Mouse (Mus musculus): ENCODE results near the gene Usp7.
A peak's percentile ranks its signal among the peaks of the same experiment; 100 is the strongest.
"Not testable (repeated sequence)": the region's sequence is repeated elsewhere in the genome, so short reads cannot be mapped to it uniquely, and the experiment has no call there.

The Usp7 gene

DNA sequence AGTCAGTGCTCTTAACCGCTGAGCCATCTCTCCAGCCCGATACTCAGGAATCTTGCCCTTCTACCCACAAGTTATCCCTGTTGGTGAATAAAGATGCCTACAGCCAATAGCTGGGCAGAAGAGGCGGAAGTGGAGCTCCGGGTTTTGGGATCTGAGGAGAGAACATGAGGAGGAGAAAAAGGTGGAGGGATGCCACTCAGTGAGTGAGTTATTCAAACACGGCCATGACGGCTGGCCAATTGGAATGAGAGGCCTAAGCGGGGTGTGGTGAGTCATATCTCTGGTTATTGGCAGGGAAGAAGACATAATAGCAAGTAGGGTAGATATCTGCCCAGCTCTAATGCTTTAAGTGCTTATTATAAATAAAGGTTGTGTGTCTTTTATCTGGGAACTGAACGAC lies 43.2 kb downstream of the Usp7 start:
- no peak for DNase-seq

GRCm38 (mm10) chr16:8748175-8748846 lies 43.8 kb downstream of the Usp7 start:
- no peak for DNase-seq

DNA sequence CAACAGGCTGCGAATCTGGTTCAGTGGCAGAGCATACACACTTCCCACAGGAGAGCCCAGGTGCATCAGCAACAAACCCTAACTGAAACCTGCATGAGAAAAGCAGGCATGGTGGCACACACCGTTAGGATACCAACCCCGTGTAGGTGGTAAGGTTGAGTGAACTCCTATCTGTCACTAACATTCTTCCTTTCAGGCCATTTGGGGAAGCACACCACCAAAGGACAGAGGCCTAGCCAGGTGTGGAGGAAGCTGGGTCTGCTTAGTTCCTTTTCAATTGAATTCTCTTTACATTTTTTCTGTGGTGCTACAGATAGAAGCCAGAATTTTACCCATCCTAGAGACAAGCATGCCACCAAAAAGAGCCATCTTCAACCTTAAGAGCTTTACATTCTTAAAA lies 44.3 kb downstream of the Usp7 start:
- DNase-seq = no peak

DNA sequence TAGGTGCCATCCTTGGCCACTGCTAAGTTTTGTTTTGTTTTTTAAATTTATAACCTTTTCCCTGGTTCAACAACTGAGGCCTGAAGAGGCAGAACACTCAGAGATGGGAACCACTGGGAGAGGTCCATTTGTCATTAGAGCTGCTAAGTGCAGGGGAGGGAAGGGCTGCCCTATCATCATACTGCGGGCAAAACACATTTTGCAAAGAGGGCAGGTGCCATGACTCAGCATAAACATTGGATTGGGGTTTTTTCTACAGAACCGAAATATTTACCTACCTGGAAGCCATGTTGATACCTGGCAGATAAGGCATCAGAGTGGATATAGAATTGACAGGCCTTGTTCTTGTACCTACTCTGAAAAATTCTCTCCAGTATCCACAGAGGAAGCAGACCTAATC lies 45.6 kb downstream of the Usp7 start:
- no peak for DNase-seq

DNA sequence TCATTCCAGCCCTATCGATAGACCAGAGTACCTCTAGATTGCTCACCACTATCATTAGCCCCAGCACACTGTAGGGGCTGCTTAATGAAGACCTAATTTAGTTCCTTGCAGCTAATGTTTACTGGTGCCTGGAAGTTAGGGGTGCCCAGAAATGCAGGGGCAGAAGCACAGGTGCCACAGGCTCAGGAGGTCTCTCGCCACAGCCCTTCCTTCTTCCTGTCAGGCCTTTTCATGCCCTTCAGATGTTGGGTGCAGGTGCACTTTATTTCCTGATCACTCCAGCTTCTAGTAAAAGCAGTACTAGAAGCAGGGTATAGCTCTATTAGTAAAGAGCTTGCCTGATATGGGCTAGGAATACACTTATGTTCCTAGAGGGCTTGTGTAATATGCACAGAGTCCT lies 46.4 kb downstream of the Usp7 start:
- no peak for DNase-seq

GRCm38 (mm10) chr16:8743989-8744388 lies 48.1 kb downstream of the Usp7 start:
- DNase-seq = no peak

- DNase-seq = no peak
Observed at GRCm38 (mm10) chr16:8741697-8742096, 50.4 kb downstream of the Usp7 start.

DNA sequence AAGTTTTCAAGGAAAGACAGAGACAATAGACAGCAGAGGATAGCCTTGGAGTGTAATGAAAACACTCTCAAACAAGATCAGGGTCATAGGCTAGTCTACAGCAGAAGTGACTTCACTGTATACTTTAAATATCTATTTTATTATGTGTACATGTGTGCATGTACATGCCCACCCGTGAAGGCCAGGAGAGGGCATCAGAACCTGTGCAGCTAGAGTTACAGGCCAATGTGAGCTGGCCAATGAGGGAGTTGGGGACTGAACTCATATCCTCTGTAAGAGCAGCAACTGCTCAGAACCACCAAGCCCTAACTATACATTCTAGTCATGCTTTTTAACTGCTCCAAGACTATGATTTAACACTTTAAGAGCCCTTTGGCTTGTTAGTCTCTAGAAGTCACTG lies 51.0 kb downstream of the Usp7 start:
- DNase-seq = no peak

GRCm38 (mm10) chr16:8738542-8739514 lies 53.3 kb downstream of the Usp7 start:
- peak; percentile 92 for DNase-seq

DNA sequence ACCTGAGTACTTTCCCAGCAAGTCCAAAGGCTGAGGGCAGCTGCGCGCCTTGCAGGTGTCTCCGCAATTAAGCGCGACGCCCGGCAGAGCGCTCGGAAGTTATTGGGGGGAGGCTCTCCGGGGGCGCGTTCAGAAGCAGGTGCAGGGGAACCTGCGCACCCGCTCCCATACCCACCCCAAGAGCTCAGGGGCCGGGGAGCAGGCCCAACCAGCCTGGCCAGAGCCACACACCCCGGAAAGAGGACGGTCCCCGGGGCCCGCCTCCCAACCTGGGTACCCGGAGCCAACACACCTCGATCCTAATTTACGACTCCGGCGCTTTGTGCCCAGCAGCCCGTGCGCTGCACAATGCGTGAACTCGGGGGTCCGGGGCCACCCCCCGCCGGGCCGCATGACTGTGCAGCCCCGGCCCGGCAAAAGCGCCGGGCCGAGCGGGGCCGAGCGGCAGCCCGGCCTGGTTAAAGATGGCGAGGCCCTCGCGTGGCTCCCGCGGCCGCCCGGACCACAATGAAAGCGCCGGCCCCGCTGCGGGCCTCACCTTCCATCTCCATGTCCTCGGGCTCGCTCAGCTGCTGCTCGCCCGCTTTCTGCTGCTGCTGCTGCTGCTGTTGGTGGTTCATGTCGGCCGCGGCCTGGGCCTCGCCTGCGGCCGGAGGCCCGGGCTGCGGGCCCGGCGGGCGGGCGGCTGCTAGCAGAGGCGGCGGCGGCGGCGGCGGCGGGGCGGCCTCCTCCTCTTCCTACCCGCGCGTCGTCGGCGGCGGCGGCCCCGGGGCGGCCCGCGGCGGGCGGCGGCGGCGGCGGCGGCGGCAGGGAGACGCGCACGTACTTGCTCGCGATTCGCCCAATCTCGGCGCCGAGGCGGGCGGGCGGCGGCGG lies 54.2 kb downstream of the Usp7 start:
- DNase-seq = peak; percentile 27

DNA sequence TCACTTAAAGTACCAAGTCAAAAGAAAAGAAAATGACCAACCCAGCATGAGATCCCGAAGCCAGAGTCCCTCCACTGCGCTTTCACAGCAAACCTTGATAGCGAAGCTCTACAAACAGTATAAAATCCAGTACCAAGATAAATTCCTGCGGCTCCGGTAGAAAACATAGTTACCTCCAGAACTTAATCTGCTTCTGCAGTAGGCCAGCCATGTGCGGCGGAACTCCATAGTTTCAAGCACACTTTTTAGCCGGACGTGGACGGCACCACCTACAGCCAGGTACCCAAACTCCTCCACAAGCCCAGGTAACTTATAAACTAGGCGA lies 54.8 kb downstream of the Usp7 start:
- DNase-seq = no peak

- no peak for DNase-seq
Observed at GRCm38 (mm10) chr16:8736757-8737156, 55.4 kb downstream of the Usp7 start.

DNA sequence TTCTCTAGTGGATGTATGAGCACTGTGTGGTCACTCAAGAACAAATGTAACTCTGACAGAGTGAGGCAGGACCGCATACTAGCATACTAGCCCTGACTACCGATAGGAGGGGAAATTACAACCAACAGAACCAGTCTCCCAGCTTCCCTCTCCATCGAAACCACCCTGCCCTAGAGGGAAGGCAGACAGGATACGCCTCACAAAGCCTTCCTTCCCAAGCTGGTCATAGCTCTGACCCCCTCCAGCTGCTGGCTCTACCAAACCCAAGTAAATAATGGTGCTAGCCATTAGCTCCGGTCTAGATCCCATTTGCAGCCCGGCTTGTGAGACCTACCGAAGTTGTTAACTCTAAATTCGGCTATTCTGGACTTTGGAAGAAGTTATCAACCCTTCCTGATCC lies 56.1 kb downstream of the Usp7 start:
- no peak for DNase-seq

- no peak for DNase-seq
Observed at GRCm38 (mm10) chr16:8734693-8735092, 57.4 kb downstream of the Usp7 start.

- DNase-seq = no peak
Observed at GRCm38 (mm10) chr16:8733624-8734023, 58.5 kb downstream of the Usp7 start.

DNA sequence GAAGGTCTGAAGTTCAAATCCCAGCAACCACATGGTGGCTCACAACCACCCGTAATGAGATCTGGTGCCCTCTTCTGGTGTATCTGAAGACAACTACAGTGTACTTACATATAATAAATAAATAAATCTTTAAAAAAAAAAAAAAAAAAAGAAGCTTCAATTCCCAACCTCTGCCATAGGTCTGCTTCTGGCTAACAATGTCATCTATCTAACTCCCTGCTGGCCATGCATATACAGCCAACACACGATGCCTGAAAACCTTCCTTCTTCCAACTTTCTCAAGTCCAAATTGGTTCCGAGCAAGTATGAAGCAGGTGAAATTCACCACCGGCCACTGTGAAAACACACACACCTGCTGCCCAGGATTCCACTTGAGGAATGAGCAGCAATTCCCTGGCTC lies 59.7 kb downstream of the Usp7 start:
- DNase-seq = not testable (repeated sequence)

DNA sequence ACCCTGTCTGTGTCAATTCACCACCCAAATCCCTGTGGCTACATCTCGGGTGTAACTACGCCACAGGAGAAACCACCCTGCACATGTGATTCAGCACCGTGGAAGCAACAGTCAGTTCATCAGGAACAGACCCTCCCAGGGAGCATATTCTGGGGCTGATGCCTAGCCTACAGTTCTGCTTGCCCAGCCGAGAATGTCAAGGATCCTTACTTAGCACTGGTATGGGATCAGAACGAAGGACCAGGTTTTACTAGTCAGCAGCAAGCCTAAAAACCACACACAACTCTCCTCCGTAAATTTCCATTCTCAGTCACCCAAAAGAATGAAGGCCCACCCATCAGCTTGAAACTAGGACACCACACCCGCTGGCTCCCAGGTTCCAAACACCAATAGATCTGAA lies 60.5 kb downstream of the Usp7 start:
- no peak for DNase-seq

DNA sequence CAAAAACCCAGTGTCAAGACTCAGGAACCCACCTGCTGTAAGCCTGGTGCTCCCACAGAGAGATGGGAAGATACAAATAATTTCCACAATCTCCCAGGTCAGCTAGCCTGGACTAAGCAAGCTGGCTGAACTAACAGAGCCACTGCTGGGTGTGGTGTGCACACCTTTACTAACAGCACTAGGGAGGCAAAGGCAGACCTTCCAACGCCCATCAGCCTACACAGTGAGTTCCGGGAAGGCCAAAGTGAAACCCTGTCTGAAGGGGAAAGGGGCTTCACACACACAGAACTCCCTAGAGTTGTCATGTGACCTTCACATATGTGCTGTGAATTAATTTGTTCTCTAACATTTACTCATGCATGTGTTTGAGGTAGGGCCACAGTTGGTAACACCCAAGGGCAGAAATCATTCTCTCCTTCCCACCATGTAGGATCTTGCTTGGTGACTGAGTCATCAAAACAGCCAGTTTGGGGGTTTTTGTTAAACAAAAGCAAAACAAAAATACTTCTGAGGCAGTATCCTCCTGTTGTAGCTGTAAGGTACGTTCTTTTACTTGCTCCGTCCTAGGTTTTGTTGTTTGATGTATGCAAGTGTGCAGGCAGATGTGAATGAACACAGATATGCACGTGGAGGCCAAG lies 63.9 kb downstream of the Usp7 start:
- no peak for DNase-seq

DNA sequence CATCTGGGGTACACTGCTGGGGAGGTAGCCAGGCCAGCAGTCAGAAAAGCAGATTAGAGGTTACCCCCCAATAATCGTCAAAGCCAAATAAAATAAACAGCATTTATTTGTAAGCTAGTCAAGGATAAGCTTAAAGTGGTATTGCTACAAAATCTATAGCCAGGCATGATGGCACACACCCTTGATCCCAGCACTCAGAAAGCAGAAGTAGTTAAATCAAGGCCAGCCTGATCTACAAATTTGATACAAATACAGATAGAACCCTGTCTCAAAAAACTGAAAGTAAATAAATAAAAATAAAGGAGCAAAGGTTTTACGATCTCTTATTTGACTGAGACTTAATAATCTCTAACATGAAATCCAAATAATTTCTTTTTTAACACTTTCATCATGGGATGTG lies 66.3 kb downstream of the Usp7 start:
- DNase-seq = no peak

DNA sequence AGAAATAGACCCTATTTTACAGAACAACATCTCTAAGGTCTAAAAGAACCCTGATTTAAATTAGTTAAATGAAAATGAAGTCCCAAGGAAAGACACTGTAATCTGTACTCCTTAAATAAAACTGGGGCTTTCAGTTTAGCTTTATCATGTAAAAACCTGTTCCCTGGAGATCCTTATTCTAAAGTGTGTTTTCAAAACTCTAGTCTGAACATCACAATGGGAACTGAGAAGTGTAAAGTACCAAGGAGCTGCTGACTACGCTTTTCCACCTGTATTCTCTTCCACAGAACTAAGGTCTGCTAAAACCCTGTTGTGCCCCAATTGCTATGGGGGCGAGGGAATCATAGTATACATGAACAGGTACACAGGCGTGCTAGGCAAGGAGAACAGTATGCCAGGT lies 68.1 kb downstream of the Usp7 start:
- DNase-seq = no peak

DNA sequence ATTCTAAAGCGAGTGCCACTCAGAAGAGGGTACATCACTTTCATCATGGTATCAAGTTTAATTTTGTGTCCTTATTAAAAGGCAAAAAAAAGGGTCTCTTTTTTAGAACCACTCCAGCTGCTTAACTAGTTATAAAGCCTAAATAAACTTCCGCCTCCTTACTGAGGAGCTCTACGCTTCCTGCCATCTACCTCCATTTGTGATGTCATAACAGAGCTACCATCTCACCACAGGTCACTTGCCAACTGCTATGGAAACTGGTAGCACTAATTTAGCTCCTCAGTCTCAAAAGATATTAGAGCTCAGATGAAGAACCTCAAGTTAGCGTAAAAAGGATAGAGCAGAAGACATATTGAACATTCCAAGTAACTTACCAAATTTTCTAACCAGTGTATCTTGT lies 71.7 kb downstream of the Usp7 start:
- no peak for DNase-seq

- DNase-seq = no peak
Observed at GRCm38 (mm10) chr16:8717744-8718143, 74.4 kb downstream of the Usp7 start.

DNA sequence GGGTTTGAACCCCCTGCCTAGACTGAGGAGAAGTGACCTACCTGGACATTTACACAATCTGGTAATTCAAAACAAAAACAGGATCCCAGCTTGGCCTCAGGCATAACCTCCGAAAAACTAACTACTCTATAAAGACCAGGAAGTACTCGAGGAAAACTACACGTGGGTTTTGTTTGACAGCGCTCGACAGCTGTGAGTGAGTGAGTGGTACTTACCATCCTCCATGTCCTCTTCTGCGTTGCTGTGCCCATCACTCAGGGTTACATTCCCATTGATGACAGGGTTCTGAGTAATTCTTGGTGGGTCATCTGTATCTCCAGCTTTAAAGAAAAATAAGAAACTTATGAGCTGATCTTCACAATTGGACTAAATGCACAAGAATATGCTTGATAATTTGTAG lies 75.8 kb downstream of the Usp7 start:
- no peak for DNase-seq

Data from right cerebral cortex, postnatal 25 days (tissue).